Mouse (Mus musculus): ENCODE data around the gene Tmem200a. TPM values are rescaled to one million over a fixed set of nuclear protein-coding genes. Genes with fewer than 3 reads are reported as not detected.

Gene Tmem200a
- total RNA-seq (2023) = 0.38 TPM

GRCm38 (mm10) chr10:26078521-26079142 lies at the start of gene Tmem200a:
Tmem200a (minus strand) TSS chr10:26079052.

GRCm38 (mm10) chr10:26077671-26078481 lies 976 bp downstream of the Tmem200a start, which contains the start of gene Gm9767:
Gm9767 (plus strand) TSS chr10:26078255.

Other genes starting within 250 kb of the Tmem200a start
- not detected for gene Gm9767, start 797 bp downstream of the Tmem200a start, total RNA-seq (2023)
- 2.1 TPM for gene Samd3, start 150.7 kb upstream of the Tmem200a start, total RNA-seq (2023)

Data from CD4-positive naive resting alpha-beta T cell, adult 76 days (primary cell).